Mouse (Mus musculus) heart, adult 11 months (tissue): ENCODE data around the gene Gm13272.
A peak's percentile ranks its signal among the peaks of the same experiment; 100 is the strongest.
"Not testable (repeated sequence)": the region's sequence is repeated elsewhere in the genome, so short reads cannot be mapped to it uniquely, and the experiment has no call there.

Source experiments
- DNase-seq: peaks from one replicate; pipeline ENCODE4 v3.0.0; 2022

Gm13272 gene

DNA sequence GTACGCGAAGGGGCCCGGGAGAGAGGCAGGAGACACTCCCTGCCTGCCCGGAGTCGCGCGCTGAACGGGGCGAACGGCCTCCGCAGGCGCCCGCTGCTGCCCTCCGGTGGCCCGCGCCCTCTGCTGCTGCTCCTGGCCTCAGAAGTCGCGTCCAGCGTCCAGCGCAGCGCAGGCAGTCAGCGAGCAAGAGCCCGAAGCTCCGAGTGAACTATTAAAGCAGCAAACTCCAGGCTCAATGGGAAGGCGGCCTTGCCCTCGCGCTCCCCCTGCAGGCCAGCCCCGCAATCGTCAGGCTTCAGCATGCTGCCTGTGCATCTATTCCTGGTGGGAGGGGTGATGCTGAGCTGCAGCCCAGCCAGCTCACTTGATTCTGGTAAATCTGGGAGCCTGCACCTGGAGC, at the start of gene Gm13272:
Gm13272 (plus strand) TSS at position 301 of the 400 bp plus-strand sequence.
- not testable (repeated sequence) for DNase-seq

DNA sequence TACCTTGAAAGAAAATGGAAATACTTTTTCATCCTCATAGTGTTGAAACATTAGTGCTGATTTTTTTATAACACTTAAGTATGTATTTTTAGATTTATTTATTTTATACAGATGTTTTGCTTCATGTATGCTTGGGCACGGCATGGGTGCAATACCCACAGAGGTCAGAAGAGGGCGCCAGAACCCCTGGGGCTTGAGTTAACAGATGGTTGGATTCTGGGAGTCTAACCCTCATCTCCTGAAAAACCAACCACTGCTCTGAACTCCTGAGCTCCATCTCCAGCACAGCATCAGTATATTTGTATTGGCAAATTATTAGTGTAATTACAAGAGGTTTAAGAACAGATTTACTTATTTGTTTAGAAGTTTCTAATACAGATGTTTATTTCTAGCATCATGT, 41.2 kb upstream of the Gm13272 start:
- DNase-seq = peak; percentile 90

DNA sequence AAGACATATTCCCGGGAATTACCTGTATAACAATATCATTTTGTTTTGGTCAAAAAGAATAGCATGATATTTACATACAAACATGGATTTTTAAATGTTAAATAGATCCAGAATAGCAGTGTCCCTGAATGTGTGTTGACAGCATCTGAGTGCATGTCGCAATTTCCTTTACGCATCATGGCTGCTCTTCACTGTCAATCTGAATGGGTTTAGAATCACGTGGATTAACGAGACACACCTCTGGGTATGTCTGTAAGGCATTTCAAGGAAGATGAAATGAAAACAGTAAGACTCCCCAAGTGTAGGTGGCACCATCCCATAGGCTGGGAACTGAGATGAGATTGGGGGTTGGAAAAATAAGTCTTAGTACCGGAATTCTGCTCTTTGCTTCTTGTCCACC, 40.6 kb upstream of the Gm13272 start:
- no peak for DNase-seq

GRCm38 (mm10) chr4:88741426-88741825, 38.2 kb upstream of the Gm13272 start:
- DNase-seq = no peak

DNA sequence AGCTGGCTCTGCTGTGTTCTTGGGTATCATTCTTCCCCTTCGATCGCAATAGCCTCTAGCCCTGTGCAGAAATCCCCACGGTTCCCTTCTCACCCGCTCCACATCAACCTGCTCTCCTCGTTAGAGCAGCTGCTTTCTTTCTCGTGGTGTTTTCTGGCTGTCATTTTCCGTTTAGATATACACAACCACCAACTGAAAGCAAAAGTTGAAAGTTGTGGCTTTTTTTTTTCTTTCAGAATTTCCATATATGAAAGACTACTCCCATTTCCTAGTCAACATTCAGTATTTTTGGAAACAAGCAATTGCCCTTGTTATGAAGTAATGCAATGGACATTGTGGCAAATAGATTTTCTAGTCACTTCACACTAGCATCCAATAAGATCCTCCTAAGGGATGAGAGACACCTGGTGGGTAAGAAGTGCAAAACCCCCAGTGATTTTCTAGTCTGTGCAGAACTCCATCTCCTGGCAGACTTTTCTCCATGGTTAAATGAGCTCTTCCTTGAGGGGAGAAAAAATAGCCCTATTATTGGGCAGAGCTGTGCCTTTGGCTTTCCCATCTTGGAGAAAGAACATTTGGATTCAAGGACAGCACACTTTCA, 36.8 kb upstream of the Gm13272 start:
- peak; percentile 50 for DNase-seq

- peak; percentile 84 for DNase-seq
Measured at GRCm38 (mm10) chr4:88744207-88744606, 35.4 kb upstream of the Gm13272 start.

GRCm38 (mm10) chr4:88749926-88750325, 29.7 kb upstream of the Gm13272 start:
- DNase-seq = peak; percentile 70

GRCm38 (mm10) chr4:88754818-88755340, 24.8 kb upstream of the Gm13272 start, which contains the start of gene Gm13271:
TSS of gene Gm13271 (plus strand) at chr4:88754868.
- peak; percentile 99 for DNase-seq

DNA sequence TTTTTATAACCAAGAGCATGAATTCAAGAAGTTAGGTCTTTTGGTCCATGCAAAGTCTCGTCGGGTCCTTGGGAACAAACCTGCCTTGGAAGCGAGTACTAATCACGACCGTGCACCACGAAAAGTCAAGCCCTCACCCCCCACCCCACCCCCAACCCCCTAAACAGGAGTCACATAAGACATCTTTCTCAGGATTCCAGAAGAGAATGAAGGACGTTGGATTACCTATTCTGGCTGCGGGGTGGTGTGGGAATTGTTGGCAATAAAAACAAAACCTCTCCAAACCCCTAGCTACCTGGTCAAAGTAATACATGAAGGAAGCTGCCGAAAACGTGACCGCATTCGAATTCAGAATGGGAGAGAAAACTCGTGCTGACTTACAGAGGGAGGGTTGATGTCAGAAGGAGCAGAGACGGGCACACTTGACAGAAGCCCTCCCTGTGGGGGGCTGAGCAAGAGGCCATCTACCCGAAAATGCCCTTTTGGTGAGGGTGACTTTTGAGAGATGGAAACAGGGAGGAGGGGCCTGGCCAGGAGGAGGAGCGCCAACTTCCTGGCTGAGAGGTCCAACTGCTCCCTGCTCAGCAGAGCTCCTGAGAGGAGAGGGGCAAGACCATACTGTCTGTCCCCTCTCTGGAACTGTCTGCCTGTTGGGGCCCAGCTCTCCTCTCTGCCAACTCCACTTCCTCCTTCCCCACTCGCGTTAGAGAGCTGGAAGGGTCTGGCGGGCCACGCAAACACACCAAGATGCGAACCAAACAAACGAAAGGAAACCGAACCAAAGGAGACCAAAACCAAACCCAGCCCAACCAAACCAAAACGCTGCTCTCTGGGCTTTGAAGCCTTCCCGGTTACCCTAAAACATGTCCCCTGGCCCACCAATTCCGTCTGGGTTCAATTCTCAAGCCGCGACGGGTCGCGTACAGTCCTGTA, 22.8 kb upstream of the Gm13272 start:
- DNase-seq = peak; percentile 89

GRCm38 (mm10) chr4:88757628-88758031, 22.0 kb upstream of the Gm13272 start:
- DNase-seq = peak; percentile 99

DNA sequence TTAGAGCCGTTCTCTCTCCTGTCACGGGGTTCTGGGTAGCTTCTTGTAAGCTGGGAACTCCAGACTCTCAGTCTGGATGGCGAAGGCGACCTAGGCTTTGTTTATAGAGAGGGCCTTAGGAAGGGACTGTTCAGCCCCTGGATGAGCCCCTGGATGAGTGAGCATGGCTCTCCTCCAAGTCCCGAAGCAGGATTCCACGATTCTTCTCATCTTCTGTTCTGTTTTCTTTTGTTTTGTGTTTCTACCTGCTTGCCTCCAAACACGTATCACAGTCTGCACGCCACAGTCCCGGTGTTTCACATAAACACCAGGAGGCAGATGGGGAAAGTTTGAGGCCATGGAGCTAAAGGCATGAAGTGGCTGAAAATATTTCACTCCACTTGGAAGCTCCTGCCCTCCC, 20.9 kb upstream of the Gm13272 start:
- peak; percentile 93 for DNase-seq

DNA sequence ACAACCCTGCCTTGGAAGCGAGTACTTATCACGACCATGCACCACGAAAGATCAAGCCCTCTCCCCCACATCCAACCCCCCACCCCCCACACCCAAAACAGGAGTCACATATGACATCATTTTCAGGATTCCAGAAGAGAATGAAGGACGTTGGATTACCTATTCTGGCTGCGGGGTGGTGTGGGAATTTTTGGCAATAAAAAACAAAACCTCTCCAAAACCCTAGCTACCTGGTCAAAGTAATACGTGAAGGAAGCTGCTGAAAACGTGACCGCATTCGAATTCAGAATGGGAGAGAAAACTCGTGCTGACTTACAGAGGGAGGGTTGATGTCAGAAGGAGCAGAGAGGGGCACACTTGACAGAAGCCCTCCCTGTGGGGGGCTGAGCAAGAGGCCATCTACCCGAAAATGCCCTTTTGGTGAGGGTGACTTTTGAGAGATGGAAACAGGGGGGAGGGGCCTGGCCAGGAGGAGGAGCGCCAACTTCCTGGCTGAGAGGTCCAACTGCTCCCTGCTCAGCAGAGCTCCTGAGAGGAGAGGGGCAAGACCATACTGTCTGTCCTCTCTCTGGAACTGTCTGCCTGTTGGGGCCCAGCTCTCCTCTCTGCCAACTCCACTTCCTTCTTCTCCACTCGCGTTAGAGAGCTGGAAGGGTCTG, 19.9 kb upstream of the Gm13272 start, which contains the start of gene Gm13283:
Gm13283 (plus strand) TSS at position 510 of the 659 bp plus-strand sequence.
- DNase-seq = peak; percentile 97

DNA sequence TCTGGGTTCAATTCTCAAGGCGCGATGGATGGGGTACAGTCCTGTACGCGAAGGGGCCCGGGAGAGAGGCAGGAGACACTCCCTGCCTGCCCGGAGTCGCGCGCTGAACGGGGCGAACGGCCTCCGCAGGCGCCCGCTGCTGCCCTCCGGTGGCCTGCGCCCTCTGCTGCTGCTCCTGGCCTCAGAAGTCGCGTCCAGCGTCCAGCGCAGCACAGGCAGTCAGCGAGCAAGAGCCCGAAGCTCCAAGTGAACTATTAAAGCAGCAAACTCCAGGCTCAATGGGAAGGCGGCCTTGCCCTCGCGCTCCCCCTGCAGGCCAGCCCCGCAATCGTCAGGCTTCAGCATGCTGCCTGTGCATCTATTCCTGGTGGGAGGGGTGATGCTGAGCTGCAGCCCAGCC, 19.2 kb upstream of the Gm13272 start:
- peak; percentile 99 for DNase-seq

GRCm38 (mm10) chr4:88761776-88762175, 17.9 kb upstream of the Gm13272 start:
- DNase-seq = peak; percentile 98

- peak; percentile 96 for DNase-seq
Measured at GRCm38 (mm10) chr4:88762341-88762740, 17.3 kb upstream of the Gm13272 start.

GRCm38 (mm10) chr4:88763384-88764018, 16.1 kb upstream of the Gm13272 start:
- peak; percentile 98 for DNase-seq

GRCm38 (mm10) chr4:88773534-88773933, 6.1 kb upstream of the Gm13272 start, which contains the start of gene Gm13290:
TSS of gene Gm13290 (plus strand) at chr4:88773834.
- DNase-seq = not testable (repeated sequence)

DNA sequence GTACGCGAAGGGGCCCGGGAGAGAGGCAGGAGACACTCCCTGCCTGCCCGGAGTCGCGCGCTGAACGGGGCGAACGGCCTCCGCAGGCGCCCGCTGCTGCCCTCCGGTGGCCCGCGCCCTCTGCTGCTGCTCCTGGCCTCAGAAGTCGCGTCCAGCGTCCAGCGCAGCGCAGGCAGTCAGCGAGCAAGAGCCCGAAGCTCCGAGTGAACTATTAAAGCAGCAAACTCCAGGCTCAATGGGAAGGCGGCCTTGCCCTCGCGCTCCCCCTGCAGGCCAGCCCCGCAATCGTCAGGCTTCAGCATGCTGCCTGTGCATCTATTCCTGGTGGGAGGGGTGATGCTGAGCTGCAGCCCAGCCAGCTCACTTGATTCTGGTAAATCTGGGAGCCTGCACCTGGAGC, 3.0 kb upstream of the Gm13272 start, which contains the start of gene Gm13289:
Gm13289 (plus strand) TSS at position 301 of the 400 bp plus-strand sequence.
- DNase-seq = not testable (repeated sequence)

- DNase-seq = peak; percentile 92
Measured at GRCm38 (mm10) chr4:88780320-88780719, 670 bp downstream of the Gm13272 start.

- DNase-seq = not testable (repeated sequence)
Measured at GRCm38 (mm10) chr4:88781831-88782230, 2.2 kb downstream of the Gm13272 start, which contains the start of gene Ifnz. TSS of gene Ifnz (plus strand) at chr4:88782131.

DNA sequence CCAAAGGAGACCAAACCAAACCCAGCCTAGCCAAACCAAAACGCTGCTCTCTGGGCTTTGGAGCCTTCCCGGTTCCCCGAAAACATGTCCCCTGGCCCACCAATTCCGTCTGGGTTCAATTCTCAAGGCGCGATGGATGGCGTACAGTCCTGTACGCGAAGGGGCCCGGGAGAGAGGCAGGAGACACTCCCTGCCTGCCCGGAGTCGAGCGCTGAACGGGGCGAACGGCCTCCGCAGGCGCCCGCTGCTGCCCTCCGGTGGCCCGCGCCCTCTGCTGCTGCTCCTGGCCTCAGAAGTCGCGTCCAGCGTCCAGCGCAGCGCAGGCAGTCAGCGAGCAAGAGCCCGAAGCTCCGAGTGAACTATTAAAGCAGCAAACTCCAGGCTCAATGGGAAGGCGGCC, 2.7 kb downstream of the Gm13272 start:
- DNase-seq = peak; percentile 94

- not testable (repeated sequence) for DNase-seq
Measured at GRCm38 (mm10) chr4:88785409-88785808, 5.8 kb downstream of the Gm13272 start, which contains the start of gene Gm13276. TSS of gene Gm13276 (plus strand) at chr4:88785709.
